8 mouse cellular contexts compared by ENCODE assay signal in the genomic region with DNA sequence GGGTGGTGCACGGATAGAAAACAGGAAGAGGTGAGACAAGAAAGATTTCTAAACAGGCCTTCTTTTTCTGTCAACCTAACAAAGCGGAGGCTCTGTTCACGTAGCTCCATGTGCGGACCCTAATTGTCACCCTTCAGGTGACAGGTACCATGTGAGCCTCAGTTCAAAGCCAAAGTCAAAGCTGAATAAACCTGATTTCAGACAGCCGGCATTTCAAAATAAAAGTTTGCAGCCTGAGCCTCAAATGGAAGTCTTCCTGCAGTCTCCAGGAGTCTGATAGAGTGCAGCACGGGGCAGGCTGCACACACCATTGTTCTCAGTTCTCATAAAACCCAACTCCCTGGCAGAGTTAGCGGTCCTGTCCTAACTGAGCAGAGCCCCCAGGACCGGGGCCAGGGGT.
DNase-seq lines count a peak whose midpoint lies in the region; ATAC-seq and TF ChIP-seq lines count a peak whose summit lies in the region.
"Had no signal": no experiment of that assay in that cellular context is flagged by ENCODE, and none has a peak within 500 bp of the region (broad histone marks: within the 10 kb centered on the region; RNA-seq: fewer than 3 reads in every experiment).

No protein-coding gene starts in this region.

- no peaks in the 10 kb centered on the region for H3K36me3 ChIP-seq in kidney, embryonic 16.5 days (ENCODE audit: insufficient read depth, low read length)
- no peaks in the 10 kb centered on the region for H3K36me3 ChIP-seq in hindbrain, embryonic 14.5 days (replicated peaks; ENCODE audit: control insufficient read depth, insufficient read depth)
- H3K36me3 ChIP-seq in neural tube, embryonic 13.5 days: no peaks in the 10 kb centered on the region

- no peak for TF ChIP-seq CTCF in embryonic fibroblast, embryonic 13.5 days (IDR thresholded peaks at IDR 0.05; ENCODE audit: borderline replicate concordance, insufficient read depth, low read length)

- peaks cover 51% of the 10 kb centered on the region for H3K4me1 ChIP-seq in kidney, embryonic 16.5 days (ENCODE audit: insufficient read depth, low read length)
- peaks cover 19% of the 10 kb centered on the region for H3K4me1 ChIP-seq in embryonic fibroblast, embryonic 13.5 days (ENCODE audit: control insufficient read depth, insufficient read depth, low read length)
- peaks cover 53% of the 10 kb centered on the region for H3K4me1 ChIP-seq in hindbrain, embryonic 14.5 days (replicated peaks; ENCODE audit: control insufficient read depth, insufficient read depth, low read length)
- peaks cover 66% of the 10 kb centered on the region for H3K4me1 ChIP-seq in neural tube, embryonic 13.5 days (replicated peaks)

- no peak overlapping the region for H3K4me3 ChIP-seq in kidney, embryonic 16.5 days (ENCODE audit: low read length)
- H3K4me3 ChIP-seq in embryonic fibroblast, embryonic 13.5 days (ENCODE audit: insufficient read depth, low read length): no peak overlapping the region
- H3K4me3 ChIP-seq in hindbrain, embryonic 14.5 days (replicated peaks; ENCODE audit: low read length): no peak overlapping the region
- no peak overlapping the region for H3K4me3 ChIP-seq in neural tube, embryonic 13.5 days

- DNase-seq in kidney, postnatal 36 days: no peak
- DNase-seq in hindbrain, embryonic 14.5 days (ENCODE audit: low spot score): no peak
- DNase-seq in layer of hippocampus, postnatal 14 days (ENCODE audit: low spot score in 2 of 2): no peak
- DNase-seq in thymus, postnatal 14 days: no peak
- DNase-seq: retina, postnatal 1 day had no signal

- H3K27me3 ChIP-seq in kidney, embryonic 16.5 days (ENCODE audit: insufficient read depth, low read length): no peaks in the 10 kb centered on the region
- no peaks in the 10 kb centered on the region for H3K27me3 ChIP-seq in hindbrain, embryonic 14.5 days (ENCODE audit: control insufficient read depth, insufficient read depth, low read length)
- H3K27me3 ChIP-seq in neural tube, embryonic 13.5 days: no peaks in the 10 kb centered on the region

- peak overlapping the region; percentile 91 for H3K27ac ChIP-seq in kidney, embryonic 16.5 days (ENCODE audit: low read length)
- peak overlapping the region; percentile 88 for H3K27ac ChIP-seq in embryonic fibroblast, embryonic 13.5 days (ENCODE audit: insufficient read depth, low read length)
- peak overlapping the region; percentile 91 for H3K27ac ChIP-seq in hindbrain, embryonic 14.5 days
- H3K27ac ChIP-seq in neural tube, embryonic 13.5 days (replicated peaks): peak overlapping the region; percentile 92

- WGBS in kidney, embryonic 16.5 days: 40% methylated on average over 8 of the region's 8 CpGs
- 41% methylated on average over 8 of the region's 8 CpGs for WGBS in hindbrain, embryonic 14.5 days
- WGBS in neural tube, embryonic 13.5 days: 50% methylated on average over 8 of the region's 8 CpGs

- no peak overlapping the region for H3K4me2 ChIP-seq in kidney, embryonic 16.5 days (replicated peaks; ENCODE audit: low read depth, low read length)
- H3K4me2 ChIP-seq in hindbrain, embryonic 14.5 days (replicated peaks): no peak overlapping the region
- H3K4me2 ChIP-seq in neural tube, embryonic 13.5 days: no peak overlapping the region

- TF ChIP-seq POLR2A in embryonic fibroblast, embryonic 13.5 days (IDR thresholded peaks at IDR 0.05; ENCODE audit: low read depth, low read length): no peak

- H3K9me3 ChIP-seq in kidney, embryonic 16.5 days (ENCODE audit: low read length): no peaks in the 10 kb centered on the region
- no peaks in the 10 kb centered on the region for H3K9me3 ChIP-seq in hindbrain, embryonic 14.5 days (ENCODE audit: control insufficient read depth, low read length)
- H3K9me3 ChIP-seq in neural tube, embryonic 13.5 days: no peaks in the 10 kb centered on the region

- no peak overlapping the region for H3K9ac ChIP-seq in kidney, embryonic 16.5 days (replicated peaks; ENCODE audit: low read length)
- H3K9ac ChIP-seq in hindbrain, embryonic 14.5 days: no peak overlapping the region
- H3K9ac ChIP-seq in neural tube, embryonic 13.5 days: peak overlapping the region; percentile 41

- no peak for ATAC-seq in kidney, embryonic 16.5 days (ENCODE audit: low FRiP score, low TSS enrichment)
- no peak for ATAC-seq in hindbrain, embryonic 14.5 days (ENCODE audit: low FRiP score)
- no peak for ATAC-seq in neural tube, embryonic 13.5 days (ENCODE audit: low read depth)
